Mouse (Mus musculus) layer of hippocampus, postnatal 10 days (tissue): Measurements from ENCODE around the gene Slc6a19. TPM values are rescaled to one million over a fixed set of nuclear protein-coding genes. Genes with fewer than 3 reads are reported as not detected.
"Not testable (repeated sequence)": the region's sequence is repeated elsewhere in the genome, so short reads cannot be mapped to it uniquely, and the experiment has no call there.

Source experiments
- DNase-seq, 2 experiments: peaks; one replicate each; pipeline ENCODE4 v3.0.0; 2021; ENCODE audit warnings: low spot score in 2 of 2
- total RNA-seq, 2 experiments: library from RNA; stranded (reverse); gene quantifications; 2 replicates each; pipeline ENCODE4 v1.2.3; 2021

Gene Slc6a19
- total RNA-seq, 2 experiments from 2014 or later, result 0.14 to 0.16 TPM

DNA sequence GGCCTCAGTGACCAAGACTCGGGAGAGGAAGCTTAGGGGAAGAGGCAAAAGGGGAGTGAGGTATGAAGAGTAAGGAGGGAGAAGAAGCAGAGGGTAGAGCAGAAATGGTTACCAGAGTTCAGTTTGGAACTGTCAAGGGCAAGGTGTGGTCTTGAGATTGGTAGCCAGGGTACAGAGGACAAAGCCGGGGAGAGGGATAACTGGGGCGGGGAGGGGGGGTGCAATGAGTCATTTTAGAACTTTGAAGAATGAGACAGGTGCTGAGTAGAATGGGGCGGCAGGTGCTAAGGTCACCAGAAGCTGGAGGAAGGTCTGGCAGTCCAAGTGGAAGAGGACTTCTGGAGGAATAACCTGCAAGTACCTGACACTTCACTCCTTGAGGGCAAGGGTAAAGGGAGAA lies 8.5 kb upstream of the Slc6a19 start:
- no peak for DNase-seq

DNA sequence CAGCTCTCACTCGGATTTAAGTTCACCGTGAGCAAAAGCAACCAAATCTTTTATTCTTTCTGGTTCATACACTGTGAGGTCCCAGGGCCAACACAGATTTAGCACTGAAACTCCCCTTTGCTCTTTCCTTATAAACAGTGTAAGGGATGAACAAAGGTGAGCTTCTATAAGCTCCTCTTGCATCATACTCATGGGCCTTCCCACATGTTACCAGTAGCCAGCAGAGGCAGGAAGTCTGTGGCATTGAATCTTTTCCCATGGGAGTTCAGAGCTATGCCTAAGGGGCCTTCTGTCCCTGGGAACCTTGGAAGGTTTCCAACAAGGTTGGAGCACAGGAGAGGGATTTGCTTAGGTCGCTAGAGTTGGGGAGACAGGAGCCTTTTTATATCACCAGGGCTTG lies 7.6 kb upstream of the Slc6a19 start:
- no peak for DNase-seq

DNA sequence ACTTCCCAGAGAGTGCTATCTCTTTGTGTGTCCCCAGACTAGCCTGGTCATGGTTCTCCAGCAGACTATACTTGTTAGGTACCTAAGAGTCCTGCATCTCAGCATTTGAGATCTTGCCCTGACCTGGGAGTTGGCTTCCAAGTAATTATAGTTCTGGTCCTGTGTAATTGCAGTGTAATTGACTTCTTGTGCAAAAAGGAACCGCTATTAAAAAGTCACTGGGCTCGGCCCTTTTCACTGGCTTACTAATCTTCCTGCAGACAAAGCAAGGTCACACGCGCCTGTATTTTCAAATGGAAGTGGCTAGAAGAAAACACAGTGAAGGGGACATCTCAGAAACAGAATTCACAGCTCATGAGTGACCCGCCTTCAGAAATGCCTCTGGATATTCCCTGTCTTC lies 7.1 kb upstream of the Slc6a19 start:
- DNase-seq, result no peak

DNA sequence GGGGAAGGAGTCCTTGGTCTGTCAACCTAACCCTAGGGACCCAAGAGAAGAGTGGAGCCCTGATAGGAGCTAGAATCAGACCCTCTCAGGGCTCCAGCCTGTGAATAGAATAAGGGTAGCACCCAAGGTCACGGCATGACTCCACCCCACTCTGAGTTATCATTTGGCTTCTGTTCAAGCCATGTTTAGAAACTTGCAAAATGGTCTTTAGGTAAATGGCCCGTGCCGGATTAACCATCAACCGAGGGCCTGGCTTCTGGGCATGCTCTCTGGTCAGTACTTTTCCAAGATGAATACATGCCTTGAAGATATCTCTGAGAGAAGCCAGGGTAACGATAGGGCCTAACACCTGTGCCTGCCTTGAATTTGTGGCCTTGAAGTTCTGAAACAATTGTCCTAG lies 6.6 kb upstream of the Slc6a19 start:
- DNase-seq, result no peak

DNA sequence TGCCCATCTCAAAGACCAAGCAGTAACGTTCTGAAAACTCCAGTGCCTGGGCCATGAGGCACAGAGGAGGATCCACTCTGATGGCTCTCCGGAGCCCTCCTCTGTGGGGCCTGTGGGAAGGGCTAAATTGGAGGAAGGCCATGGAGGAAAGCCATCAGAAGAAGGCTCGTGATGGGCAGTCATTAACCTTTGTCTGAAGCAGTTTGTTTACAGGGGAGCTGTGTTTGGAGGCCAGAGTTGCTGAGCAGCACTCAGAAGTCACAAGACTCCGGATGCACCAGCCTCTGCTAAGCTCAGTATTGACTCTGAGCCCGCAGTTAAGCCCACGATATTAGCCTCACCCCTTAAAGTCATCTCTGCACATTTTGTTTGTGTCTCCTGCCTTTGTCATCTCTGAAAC lies 4.8 kb upstream of the Slc6a19 start:
- no peak for DNase-seq

DNA sequence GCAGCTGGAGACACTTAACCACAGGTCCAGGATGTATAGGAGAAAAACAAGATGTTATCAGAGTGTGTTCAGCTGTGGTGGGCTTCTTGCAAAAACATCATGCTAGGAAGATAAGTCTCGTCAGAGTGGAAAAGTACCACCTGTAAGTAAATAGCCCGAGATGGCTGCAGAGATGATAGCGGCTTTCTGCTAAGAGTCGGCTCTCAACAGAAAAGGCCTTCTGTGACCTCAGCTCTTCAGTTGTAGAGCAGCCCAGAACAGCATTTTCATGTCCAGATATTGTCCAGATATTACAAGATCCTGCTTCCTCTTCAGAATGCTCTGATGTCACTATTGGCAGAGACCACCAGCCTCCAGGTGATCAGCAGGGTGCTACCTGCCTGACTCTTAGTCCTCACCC lies 1.2 kb downstream of the Slc6a19 start:
- DNase-seq, result not testable (repeated sequence)

DNA sequence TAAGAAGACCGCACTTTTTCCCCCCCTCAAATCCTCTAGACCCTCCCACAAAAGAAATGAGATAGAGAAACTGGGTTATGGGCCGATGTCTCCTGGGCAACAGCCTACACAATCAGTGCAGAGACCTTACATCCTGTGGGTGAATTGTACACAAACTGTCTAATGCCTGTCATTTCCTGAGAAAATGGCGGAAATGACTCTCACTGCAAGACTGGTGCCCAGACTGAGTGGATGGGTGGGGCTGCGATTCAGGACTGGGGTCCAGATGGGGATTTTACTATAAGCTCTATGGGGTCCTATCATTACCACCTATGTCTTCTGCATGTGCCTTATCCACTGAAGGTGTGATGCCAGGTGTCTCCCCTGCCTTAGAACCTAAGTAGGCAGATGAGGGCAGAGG lies 1.9 kb downstream of the Slc6a19 start:
- DNase-seq, result no peak

DNA sequence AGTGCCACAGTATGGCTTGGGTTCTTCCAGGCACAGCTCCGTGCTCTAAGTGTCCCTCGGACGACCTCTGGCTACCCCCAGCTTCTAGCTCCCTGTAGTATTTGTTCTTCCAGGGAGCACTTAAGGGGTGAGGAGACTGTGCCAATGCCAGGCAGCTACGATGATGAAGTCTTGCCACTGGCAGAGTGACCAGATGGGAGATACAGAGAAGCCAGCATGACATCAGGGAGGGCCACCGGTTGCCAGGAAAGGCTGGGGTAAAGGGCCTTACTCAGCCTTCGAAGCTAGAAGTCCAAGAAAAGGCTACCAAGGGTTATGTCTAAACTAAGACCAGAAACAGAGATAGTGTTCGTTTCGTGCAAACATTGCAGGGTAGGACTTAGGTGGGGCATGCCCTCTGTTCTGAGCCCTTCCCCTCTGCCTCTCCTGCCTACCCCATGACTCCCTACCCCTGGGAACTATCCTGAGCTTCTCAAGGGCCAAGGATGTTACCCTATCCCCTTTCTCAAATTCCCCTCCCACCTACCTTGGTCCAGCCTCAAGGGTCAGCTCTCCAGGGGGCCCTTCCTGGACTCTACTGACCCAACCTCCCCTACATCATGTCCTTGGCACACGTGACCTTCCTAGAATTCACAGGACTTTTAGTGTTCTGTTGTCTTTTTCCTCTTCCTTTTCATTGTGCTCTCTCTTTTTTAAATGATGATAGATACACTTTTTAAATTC lies 3.3 kb downstream of the Slc6a19 start:
- no peak for DNase-seq

DNA sequence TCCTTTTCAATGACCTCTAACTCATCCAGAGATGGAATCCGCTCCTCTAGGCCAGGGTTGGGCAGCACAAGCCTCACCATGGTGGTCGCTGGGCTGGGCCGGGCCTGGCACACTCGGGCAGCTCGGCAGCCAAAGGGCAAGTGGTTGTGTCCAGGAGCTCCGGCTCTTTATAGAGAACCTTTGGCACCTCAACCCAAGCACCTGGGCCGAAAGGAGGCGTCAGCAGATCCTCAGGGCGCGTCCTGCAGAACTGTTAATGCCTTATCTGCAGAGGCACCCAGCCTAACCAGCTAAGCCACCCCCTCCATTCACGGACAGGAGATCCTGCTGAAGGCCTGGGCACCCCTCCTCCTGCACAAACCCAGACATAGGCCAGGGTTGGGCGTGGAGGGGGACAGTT lies 4.1 kb downstream of the Slc6a19 start:
- DNase-seq, result no peak

DNA sequence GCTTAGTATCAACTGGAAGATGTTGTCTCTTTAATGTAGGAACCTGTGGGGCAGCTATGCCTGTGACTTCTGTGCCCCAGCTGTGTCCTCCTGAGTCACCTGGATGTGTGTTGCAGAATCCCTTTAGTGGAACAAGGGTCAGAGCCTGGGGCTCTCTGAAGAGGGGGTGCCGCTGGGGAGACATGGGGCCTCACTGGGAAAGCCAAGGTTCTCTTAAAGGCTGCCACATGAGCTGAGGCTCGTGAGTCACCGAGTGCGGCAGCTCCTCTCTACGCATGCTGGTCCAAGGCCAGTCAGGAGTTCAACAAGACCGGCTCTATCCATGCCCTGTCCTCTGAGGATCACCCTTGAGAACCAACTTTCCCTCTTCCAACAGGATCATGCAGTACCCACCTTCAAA lies 5.0 kb downstream of the Slc6a19 start:
- no peak for DNase-seq

DNA sequence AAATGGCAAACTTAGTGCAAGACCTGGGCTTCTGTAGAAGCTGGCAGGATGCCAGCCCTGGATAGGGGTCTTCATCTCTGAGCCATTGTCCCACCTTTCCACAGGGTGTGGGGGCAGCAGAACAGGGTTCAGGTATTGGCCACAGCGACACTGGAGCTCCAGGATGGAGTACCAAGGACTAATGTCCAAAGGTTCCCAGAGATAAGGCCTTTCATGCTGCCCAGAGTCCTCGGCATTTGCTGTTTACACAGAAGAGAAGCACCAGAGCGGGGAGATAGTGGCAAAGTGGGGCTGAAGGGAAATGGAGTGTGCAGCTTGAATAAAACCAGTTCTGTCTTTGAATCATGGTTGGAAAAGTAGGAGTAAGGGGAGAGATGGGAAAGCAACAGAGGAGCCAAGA lies 8.1 kb downstream of the Slc6a19 start:
- no peak for DNase-seq

DNA sequence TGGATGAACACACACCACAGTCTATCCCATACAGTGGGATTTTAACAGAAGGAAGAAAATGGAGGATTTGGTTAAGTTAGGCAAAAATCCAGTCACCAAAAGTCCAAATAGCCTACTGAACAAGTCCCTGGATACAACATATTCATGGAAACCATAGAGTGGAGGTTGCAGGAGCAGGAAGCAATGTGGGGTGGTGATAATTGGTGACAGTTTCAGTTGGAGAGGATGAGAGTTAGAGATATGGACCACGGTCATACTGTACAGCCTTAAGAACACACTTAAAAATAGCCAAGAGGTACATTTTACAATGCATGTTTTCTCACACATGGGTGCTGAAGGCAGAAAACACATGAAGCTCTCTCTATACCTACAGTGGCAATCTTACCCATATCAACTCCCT lies 9.7 kb downstream of the Slc6a19 start:
- DNase-seq, result no peak

DNA sequence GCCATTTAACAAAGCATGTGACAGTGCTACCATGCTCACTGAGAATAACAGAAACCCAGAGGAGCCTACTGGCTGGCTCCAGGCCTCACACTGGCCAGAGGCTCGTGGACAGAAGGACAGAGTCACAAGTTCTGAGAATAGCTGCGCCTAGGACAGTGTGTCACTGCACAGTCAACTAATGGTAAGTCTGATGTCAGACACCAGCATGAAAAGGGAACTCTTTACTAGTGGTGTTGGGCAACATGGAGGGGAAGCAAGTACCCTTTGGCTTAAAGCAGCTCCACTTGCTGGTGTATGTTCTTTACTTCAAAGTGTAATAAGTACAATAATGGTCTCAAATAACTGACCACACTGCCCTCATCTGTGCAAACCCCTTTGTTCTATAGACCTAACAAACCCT lies 11.3 kb downstream of the Slc6a19 start:
- DNase-seq, result no peak

DNA sequence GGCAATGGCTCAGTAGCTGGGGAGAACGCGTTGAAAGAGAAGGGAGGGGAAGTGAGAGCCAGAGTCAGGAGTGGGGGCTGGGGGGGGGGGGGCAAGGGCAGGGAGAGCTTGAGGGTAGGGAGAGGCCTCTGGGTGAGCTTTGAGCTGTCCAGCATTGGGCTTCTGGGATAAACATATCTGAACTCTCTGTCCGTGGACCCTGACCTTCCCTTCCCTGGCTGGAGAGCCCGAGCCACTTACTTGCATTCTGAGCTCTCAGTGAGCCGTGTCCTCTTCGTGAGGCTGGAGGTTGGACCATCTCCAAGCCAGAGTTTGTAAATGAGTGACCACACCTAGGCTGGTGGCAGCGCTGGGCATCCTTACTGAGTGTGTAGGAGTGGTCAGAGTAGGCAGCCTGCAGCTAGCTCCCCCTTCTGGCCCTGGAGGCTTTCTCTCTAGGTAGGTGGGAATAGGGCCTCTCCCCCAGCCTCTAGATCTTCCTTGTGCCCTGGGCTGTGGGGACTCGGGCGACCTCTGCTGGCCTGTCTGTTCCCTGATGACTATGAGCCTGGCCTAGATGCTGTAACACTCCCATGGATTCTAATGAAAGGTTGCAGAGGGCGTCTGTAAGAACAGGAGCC lies 12.3 kb downstream of the Slc6a19 start:
- DNase-seq, result peak; percentile 74 to 78

DNA sequence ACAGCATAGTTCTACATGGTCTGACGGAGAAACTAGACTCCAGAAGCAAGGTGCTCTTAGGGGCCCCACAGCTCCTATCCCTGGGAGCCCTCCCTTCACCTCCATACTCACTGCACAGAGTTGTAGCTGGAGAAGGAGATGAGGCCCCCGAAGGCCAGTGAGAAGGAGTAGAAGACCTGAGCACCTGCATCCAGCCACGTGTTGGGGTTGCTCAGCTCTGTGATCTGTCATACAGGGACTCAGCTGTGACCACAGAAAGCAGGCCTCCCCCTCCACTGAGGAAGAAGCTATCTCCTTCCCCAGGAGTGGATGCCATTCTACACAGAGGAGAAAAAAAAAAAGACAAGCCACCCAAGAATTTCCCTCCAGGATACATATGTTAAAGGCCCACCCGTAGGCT lies 15.7 kb downstream of the Slc6a19 start:
- DNase-seq, result no peak

DNA sequence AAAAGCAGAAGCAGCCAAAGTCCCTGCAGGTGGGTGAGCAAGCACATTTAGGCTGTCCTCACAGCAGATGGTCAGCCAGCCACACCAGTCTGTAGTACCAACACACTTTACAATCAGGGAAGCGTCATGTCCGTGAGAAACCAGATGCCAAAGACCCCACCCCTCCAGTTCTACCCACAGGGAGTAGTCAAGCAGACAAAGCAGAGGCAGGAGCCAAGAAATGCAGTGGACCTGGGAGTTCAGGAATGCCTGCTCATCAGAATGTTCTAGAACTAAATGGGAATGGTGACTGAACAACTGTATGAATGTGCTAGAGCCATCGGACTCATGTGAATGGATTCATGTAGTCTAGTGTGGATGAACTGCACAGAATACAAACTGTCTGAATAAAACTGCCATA lies 17.1 kb downstream of the Slc6a19 start:
- no peak for DNase-seq

DNA sequence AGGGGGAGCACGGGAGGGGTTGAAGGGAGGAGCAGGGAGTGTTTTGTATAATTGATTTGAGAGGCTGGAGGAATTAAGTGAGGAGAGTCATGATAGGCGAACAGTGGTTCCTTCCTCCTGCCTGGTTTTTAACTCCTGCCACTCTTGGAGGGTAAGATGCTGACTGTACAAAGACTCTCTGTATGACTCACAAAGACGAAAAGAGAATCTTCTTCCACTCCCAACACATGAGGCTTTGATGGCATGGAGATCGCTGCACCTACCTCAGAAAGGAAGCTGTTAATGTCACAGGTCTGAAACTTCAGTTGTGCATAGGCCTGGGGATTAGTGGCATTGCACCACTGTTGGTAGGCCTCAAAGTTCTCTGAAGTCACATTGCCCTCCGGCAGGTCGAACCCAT lies 19.2 kb downstream of the Slc6a19 start:
- no peak for DNase-seq

DNA sequence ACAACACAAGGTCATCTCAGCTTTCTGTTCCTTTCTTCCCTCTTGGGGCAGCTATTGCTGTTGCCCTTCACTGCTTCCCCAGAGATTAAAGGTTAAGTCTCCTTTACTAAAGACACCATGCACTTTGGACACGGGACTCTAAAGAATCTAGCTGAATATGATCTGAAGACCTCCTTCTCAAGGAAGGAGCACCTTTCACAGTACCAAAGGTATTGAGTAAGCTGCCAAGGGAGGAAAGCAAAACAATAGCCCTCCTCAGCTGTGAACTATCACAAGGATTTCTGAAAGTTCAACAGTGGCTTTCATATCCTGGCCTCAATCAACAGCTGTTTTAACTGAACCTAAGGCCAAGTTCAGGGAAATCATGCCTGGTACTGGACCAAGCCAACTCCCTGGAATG lies 20.3 kb downstream of the Slc6a19 start:
- DNase-seq, result no peak

DNA sequence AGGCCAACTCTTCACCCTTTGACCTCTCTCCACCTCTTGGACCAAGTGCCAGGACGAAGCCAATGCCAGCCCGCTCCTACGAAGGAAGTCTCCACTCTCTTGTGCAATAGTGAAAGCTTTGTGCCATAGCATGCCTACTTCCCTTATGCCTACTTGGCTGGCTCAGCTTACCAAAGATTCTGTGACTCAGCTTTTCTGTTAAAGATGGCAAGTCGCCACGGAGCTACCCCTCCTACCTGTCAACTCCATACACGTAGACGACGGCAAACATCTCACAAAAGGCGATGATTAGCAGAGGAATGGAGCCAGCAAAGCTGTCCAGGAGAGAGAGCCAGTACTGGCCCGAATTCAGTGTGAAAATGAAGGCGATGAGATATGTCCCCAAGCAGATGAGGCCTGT lies 21.0 kb downstream of the Slc6a19 start:
- peak in 1 of 2 experiments; percentile 21 for DNase-seq

DNA sequence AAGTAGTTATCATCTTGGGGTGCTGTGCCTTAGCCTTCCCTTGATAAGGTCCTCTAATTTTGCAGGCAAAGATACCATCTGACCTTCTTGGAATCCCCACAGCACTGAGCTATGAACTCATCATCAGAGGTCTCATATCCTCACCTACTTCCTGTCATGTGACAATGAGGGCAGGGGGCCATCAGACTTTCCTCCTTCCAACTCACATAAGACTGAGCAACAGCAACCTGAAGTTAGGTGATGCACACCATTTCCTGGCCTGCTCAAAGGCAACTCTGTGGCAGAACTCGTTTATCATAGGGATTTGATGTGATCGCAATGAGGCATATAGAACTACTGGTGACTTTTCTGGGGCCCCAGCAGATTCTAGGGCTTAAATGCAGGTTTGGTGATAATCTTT lies 22.4 kb downstream of the Slc6a19 start:
- no peak for DNase-seq

DNA sequence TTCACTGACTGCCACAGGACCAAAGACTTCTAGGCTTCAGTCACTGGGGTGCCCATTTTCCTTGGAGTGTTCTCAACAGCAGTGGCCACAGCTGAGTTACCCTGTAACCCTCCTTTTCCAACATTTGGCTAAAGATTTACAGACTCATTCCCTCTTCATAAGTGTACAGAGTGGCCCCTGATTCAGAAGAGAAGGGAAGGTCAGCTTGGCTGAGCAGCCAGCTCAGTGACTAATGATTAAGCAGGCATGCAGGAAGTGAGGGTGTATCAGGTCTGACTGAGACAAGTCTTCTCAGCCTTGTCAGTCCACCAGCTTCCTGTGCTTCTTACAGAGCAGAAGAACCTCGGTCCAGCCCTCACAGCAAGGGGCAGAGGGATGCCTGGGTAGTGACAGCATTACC lies 24.3 kb downstream of the Slc6a19 start:
- no peak for DNase-seq

DNA sequence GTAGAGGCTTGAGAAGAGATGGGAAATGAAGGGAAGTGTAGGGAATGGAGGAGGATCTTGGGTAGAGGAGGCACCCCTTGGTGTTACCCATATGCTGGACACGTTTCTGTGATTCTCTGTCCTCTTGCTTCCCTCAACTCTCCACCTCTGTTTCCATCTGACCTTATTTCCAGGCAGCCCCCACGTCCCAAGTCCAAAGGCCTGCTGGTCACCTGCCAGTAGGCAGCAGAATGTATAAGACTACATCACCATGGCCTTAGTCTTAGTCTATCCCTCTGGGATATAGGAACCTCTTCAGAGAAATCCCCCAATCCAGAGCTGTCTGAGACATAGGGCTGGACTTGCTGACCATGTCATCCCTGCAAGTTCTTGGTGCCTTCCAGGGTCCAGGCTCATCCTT lies 25.4 kb downstream of the Slc6a19 start:
- DNase-seq, result no peak

DNA sequence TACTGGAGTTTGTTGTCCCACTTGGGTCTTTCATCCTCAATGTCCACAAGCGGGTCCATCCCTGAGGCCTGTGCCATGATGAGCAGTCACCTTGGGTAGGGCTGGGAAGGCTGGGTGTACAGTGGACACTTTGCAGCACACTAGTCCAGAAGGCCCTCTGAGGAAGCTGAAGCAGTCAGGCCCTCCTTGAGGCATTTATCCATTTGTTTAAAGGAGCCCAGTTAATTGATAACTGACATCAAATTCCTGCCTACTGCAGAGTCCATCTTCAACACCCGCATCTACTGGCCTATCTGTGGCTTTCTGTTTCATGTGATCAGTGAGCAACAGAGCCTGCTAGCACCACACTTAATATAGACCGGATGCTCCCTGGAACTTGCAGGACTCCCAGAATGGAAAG lies 26.8 kb downstream of the Slc6a19 start, which contains the start of gene Slc6a18:
Gene Slc6a18 (minus strand): TSS at position 171 of the 400 bp plus-strand sequence.
- no peak for DNase-seq
